In the genomic region with DNA sequence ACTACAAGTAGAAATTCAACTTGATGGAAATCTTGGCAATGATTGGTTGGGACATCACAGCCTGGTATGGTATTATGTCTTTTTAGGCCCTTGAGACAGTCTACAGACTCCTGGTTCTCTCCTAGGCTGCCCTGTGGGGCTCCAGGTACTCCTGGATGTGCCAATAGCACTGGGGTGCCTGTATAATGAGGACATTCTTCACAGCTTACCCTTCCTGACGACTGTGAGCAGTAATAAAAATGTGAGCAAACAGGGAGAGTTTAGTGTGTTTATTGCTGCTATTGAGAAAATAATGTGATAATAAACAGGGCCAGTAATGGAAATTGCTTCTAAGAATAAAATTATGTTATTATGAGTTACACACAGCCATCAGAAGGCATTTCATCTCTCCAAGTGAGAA, we compare ENCODE assay signal across 34 mouse cellular contexts.
"Had no signal": no experiment of that assay in that cellular context is flagged by ENCODE, and none has a peak within 500 bp of the region (broad histone marks: within the 10 kb centered on the region; RNA-seq: fewer than 3 reads in every experiment).

No protein-coding gene starts in this region.

- H3K27ac ChIP-seq: heart, adult 2 months; heart, embryonic 10.5 days; heart, embryonic 13.5 days; heart, embryonic 15.5 days; hindbrain, embryonic 10.5 days; hindbrain, embryonic 12.5 days; hindbrain, embryonic 13.5 days; hindbrain, embryonic 14.5 days; hindbrain, embryonic 15.5 days; hindbrain, postnatal 0 days; intestine, embryonic 15.5 days; kidney, embryonic 15.5 days; kidney, postnatal 0 days; layer of hippocampus, adult 2 months had no signal

- H3K36me3 ChIP-seq: heart, embryonic 10.5 days; heart, embryonic 13.5 days; heart, embryonic 15.5 days; hindbrain, embryonic 10.5 days; hindbrain, embryonic 12.5 days; hindbrain, embryonic 13.5 days; hindbrain, embryonic 15.5 days; intestine, embryonic 15.5 days; kidney, embryonic 15.5 days had no signal

- H3K4me3 ChIP-seq: heart, adult 2 months; heart, embryonic 10.5 days; heart, embryonic 13.5 days; heart, embryonic 15.5 days; hindbrain, embryonic 10.5 days; hindbrain, embryonic 12.5 days; hindbrain, embryonic 13.5 days; hindbrain, embryonic 15.5 days; intestine, embryonic 15.5 days; kidney, embryonic 15.5 days; layer of hippocampus, adult 2 months had no signal

- ATAC-seq: hindbrain, embryonic 16.5 days; hindbrain, postnatal 0 days; inflammation-experienced regulatory T-cells, adult 6 months; intestine, embryonic 15.5 days; intestine, embryonic 16.5 days; intestine, postnatal 0 days had no signal

- DNase-seq: heart, adult 2 months; heart, postnatal 10 days; heart, postnatal 14 days; heart, postnatal 36 days; heart, postnatal 4 days; kidney, adult 11 months; kidney, adult 18-20 months; kidney, adult 2 months; kidney, adult 8-10 months; kidney, adult 9 months; kidney, postnatal 10 days; kidney, postnatal 14 days; kidney, postnatal 36 days; kidney, postnatal 4 days; layer of hippocampus, adult 9-11 months; layer of hippocampus, postnatal 36 days had no signal

- H3K4me2 ChIP-seq: heart, embryonic 11.5 days; heart, embryonic 13.5 days; heart, embryonic 15.5 days; hindbrain, embryonic 12.5 days; hindbrain, embryonic 13.5 days; hindbrain, embryonic 14.5 days; hindbrain, embryonic 15.5 days; intestine, embryonic 15.5 days; kidney, embryonic 15.5 days had no signal

- H3K9me3 ChIP-seq: heart, embryonic 10.5 days; heart, embryonic 13.5 days; heart, embryonic 15.5 days; hindbrain, embryonic 10.5 days; hindbrain, embryonic 12.5 days; hindbrain, embryonic 13.5 days; hindbrain, embryonic 15.5 days; intestine, embryonic 15.5 days; kidney, embryonic 15.5 days had no signal

- H3K27me3 ChIP-seq: heart, embryonic 13.5 days; heart, embryonic 15.5 days; hindbrain, embryonic 12.5 days; hindbrain, embryonic 13.5 days; hindbrain, embryonic 15.5 days; intestine, embryonic 15.5 days; kidney, embryonic 15.5 days had no signal

- H3K9ac ChIP-seq: heart, embryonic 13.5 days; heart, embryonic 15.5 days; hindbrain, embryonic 12.5 days; hindbrain, embryonic 13.5 days; hindbrain, embryonic 14.5 days; hindbrain, embryonic 15.5 days; intestine, embryonic 15.5 days; kidney, embryonic 15.5 days had no signal

- H3K4me1 ChIP-seq: heart, embryonic 10.5 days; heart, embryonic 13.5 days; heart, embryonic 15.5 days; hindbrain, embryonic 10.5 days; hindbrain, embryonic 12.5 days; hindbrain, embryonic 13.5 days; hindbrain, embryonic 15.5 days; intestine, embryonic 15.5 days; kidney, embryonic 15.5 days had no signal
